Mouse (Mus musculus): ENCODE measurements around the gene Dnm3. TPM values are rescaled to one million over a fixed set of nuclear protein-coding genes. Genes with fewer than 3 reads are reported as not detected.
A peak's percentile ranks its signal among the peaks of the same experiment; 100 is the strongest.

The Dnm3 gene
- polyA plus RNA-seq, 1 experiment, result 45.3 TPM

DNA sequence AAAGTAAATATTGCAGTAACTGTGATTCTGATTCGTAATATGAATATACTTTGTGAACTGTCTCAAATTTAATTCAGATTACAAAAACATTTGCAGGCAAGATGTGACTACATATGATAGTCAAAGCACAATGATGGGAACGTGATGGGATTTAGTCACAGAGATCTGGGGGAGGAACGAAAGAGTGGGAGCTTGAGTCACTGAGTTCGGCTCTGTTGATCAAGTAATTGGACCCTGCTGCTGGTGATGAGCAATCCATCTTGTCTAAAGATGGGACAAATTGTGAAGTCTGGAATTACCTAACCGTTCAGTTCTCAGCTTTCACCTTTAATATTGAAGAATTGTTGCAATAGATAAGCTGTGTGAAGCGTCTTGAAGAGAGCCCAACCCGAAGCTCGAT is 505.6 kb downstream of the Dnm3 start:
- TF ChIP-seq POLR2A (IDR thresholded peaks at IDR 0.05; ENCODE audit: borderline replicate concordance, extremely low read depth, insufficient read depth, insufficient read length, poor library complexity, severe bottlenecking) (no peak), CTCF (IDR thresholded peaks at IDR 0.05; ENCODE audit: borderline replicate concordance, extremely low read depth, insufficient read depth, insufficient read length) (no peak)
- DNase-seq (ENCODE audit: low read depth), result no peak

DNA sequence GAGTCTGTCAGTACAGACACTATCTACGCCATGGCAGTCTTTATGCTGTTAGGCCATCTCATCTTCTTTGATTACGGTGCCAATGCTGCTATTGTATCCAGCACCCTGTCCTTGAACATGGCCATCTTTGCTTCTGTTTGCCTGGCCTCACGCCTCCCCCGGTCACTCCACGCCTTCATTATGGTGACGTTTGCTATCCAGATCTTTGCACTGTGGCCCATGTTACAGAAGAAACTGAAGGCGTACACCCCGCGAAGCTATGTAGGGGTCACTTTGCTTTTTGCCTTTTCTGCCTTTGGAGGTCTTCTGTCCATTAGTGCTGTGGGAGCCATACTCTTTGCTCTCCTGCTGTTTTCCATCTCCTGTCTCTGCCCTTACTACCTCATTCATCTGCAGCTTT is 507.0 kb downstream of the Dnm3 start:
- TF ChIP-seq POLR2A (IDR thresholded peaks at IDR 0.05; ENCODE audit: borderline replicate concordance, extremely low read depth, insufficient read depth, insufficient read length, poor library complexity, severe bottlenecking), result no peak
- no peak for TF ChIP-seq CTCF (IDR thresholded peaks at IDR 0.05; ENCODE audit: borderline replicate concordance, extremely low read depth, insufficient read depth, insufficient read length)
- DNase-seq (ENCODE audit: low read depth), result no peak

DNA sequence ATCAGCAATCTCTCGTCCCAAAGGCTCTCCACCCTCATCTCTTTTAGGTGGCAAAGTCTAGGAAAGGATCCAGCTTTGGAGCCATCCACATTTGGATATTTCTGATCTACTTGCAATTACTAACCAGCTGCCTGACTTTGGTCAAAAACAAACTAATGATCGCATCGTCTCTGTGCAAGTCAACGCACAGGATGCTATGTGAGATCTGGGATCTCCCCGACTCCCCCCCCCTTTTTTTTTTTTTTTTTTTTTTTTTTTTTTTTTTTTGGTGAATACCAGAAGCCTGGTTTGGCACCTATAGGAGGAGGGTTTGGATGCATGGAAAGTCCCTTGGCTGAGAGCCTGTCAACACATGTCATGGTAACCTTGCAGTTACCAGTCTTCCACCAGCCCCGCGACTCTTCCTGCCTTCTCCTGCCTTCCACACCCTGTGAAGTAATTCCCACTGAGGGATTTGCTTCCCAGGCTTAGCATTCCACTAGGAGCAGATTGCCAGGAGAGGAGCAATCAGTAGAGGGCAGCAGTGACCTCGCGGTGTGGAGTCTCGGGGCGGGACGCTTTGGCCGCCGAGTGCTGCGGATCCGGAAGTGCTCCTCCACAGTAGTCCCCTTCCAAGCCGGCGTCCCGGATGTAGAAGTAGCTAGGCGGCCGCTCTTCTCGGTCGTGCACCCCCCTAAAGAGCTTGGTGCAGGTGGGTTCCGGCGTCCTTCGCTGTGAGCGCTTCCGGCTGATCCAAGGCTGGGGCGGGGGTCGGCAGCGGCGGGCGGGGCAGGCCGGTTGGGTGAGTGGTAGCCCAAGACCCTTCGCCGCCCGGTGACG is 509.0 kb downstream of the Dnm3 start, which contains the start of gene Pigc:
TSS of gene Pigc (plus strand) at position 598 of the 819 bp plus-strand sequence.
- TF ChIP-seq CTCF (IDR thresholded peaks at IDR 0.05; ENCODE audit: borderline replicate concordance, extremely low read depth, insufficient read depth, insufficient read length) (peak; percentile 79), POLR2A (IDR thresholded peaks at IDR 0.05; ENCODE audit: borderline replicate concordance, extremely low read depth, insufficient read depth, insufficient read length, poor library complexity, severe bottlenecking) (peak; percentile 44; the same call in 1 of the 2 replicates)
- DNase-seq (ENCODE audit: low read depth), result peak; percentile 98

DNA sequence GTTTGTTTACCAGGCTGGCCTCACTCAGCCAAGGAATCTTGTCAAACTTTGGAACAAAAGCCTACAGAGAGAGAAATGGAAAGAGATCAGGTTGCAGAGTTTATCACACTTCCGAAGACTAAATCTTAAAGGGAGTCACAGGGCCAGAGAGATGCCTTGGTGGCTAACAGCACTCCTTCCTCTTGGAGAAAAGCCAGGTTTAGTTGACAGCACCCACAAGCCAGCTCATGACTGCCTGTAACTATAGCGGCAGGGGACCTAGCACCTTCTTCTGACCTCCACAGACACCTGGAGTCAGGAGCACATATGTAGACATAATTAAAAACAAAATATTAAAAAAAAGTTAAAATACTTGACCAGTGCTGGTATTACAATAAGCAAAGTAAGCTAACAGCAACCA is 509.9 kb downstream of the Dnm3 start:
- DNase-seq (ENCODE audit: low read depth), result no peak
- no peak for TF ChIP-seq POLR2A (IDR thresholded peaks at IDR 0.05; ENCODE audit: borderline replicate concordance, extremely low read depth, insufficient read depth, insufficient read length, poor library complexity, severe bottlenecking)
- TF ChIP-seq CTCF (IDR thresholded peaks at IDR 0.05; ENCODE audit: borderline replicate concordance, extremely low read depth, insufficient read depth, insufficient read length), result no peak

DNA sequence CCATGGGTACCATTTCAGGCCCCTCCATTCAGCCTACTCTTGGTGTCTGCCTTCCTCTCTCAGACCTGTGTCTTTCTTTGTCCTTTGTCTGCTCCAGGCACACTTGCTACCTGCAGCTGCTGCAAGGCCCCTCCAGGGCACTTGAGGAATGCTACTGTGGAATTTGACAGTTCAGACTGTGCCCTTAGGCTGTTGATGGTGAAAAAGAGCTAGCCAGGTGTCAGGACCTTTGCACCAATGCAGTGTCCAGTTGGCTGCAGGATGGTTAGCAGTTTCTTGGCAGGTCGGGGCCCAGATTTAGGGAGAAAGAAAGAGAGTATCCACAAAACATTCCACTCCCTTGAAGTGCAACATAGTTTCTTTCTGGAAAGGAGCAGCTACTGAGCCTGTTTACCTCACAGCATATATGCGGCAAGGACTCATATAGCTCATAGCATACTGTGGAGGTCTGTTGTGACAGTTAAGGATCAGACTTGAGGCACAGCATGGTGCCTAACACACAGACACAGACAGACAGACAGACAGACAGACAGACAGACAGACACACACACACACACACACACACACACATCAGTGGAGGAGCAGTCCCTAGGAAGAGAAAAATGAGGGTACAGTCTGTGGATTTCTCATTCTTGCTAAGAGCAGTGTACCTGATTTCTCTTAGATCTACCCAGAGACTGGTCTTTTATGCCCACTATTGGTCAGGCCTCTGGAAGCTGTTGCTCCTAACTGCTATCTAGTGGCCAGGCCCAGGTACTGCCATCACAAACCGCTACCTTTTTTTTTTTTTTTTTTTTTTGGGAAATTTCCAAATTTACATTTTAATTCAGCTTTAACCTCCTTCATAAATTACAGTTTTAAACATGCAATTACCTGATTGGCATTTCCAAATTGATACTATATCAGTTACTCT is 515.1 kb downstream of the Dnm3 start:
- peak; percentile 72 for DNase-seq (ENCODE audit: low read depth)
- TF ChIP-seq CTCF (IDR thresholded peaks at IDR 0.05; ENCODE audit: borderline replicate concordance, extremely low read depth, insufficient read depth, insufficient read length) (peak; percentile 63; the same call in 1 of the 2 replicates), POLR2A (IDR thresholded peaks at IDR 0.05; ENCODE audit: borderline replicate concordance, extremely low read depth, insufficient read depth, insufficient read length, poor library complexity, severe bottlenecking) (no peak)

DNA sequence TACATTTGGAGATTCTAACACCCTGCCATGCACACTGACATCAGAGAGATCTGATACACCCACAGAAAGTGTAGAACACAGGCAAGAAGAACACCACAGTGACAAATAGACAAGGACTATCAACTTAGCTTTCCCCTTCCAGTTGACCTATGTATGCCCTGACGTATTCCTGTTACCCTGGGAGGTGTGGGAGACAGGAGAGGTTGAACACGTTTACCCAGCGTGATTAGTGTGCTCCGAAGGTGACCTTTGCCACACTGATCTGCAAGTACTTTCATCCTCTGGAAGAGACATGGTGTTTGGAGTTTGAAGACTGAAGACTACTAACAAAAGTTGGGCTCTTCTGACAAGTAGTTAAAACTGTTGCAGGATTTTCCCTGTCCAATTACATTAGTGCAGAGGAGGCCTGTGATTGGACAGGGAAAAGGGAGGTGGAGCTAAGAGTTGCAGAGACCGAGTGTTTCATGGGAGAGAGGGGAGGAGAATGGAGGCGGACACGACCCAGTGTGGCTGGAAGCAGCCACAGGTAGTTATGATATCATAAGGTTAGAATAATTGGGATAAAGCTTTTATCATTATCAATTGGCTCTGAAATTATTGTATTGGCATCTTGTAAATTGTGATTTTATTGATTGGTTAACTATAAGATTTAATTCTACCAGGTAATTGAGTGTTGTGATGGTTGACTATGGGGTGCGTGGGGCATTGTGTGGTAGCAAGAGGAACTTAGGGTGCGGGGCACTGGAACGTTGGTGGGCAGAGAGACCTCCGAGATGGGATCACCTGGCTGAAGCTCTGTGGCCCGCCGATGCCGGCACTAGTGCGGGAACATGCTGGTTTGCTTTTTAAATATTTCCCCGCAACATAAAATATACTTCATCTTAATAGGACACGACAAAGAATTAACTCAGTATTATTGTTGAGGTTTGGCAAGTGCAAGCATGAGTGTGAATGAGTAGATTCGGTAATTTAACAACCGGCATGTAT is 519.6 kb downstream of the Dnm3 start:
- no peak for TF ChIP-seq CTCF (IDR thresholded peaks at IDR 0.05; ENCODE audit: borderline replicate concordance, extremely low read depth, insufficient read depth, insufficient read length)
- no peak for TF ChIP-seq POLR2A (IDR thresholded peaks at IDR 0.05; ENCODE audit: borderline replicate concordance, extremely low read depth, insufficient read depth, insufficient read length, poor library complexity, severe bottlenecking)
- DNase-seq (ENCODE audit: low read depth), result no peak

DNA sequence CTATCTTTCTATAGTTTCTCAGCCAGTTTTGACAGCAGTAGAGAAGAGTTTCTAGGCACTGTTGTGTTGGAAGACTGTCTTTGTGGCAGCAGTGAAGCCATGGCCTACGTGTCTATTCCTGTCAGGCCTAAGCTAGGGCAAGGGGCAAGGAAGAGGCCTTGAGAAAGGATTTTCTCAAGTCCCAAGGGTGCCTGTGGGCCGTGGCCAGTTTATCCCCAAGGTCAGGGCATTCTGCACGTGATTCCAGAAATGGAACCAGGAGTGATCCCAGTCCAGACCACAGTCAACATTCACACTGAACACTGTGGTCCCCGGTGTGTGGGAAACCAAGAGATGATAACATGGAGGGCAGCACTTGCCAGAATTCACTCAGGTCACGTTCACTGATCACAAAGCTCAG is 522.0 kb downstream of the Dnm3 start:
- DNase-seq (ENCODE audit: low read depth), result no peak
- no peak for TF ChIP-seq CTCF (IDR thresholded peaks at IDR 0.05; ENCODE audit: borderline replicate concordance, extremely low read depth, insufficient read depth, insufficient read length)
- TF ChIP-seq POLR2A (IDR thresholded peaks at IDR 0.05; ENCODE audit: borderline replicate concordance, extremely low read depth, insufficient read depth, insufficient read length, poor library complexity, severe bottlenecking), result no peak

DNA sequence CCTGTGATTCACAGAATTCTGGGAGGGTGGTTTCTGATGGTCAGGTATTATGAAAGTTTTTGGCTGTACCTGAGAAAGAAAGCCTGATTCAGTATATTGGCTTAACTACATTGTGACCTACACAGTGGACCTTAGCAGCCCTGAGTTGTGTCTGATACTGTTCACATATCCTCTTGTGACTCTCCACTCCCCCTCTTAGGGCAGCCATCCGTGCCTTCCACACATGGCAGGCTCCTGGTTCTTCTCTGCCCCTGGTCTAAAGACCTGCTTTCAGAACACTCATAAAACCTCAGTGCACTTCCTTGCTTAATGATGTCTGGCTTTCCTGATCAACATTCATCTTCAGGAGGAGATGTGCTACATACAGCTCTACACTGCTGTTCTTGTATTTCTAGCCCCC is 525.2 kb downstream of the Dnm3 start:
- TF ChIP-seq POLR2A (IDR thresholded peaks at IDR 0.05; ENCODE audit: borderline replicate concordance, extremely low read depth, insufficient read depth, insufficient read length, poor library complexity, severe bottlenecking), result no peak
- no peak for TF ChIP-seq CTCF (IDR thresholded peaks at IDR 0.05; ENCODE audit: borderline replicate concordance, extremely low read depth, insufficient read depth, insufficient read length)

DNA sequence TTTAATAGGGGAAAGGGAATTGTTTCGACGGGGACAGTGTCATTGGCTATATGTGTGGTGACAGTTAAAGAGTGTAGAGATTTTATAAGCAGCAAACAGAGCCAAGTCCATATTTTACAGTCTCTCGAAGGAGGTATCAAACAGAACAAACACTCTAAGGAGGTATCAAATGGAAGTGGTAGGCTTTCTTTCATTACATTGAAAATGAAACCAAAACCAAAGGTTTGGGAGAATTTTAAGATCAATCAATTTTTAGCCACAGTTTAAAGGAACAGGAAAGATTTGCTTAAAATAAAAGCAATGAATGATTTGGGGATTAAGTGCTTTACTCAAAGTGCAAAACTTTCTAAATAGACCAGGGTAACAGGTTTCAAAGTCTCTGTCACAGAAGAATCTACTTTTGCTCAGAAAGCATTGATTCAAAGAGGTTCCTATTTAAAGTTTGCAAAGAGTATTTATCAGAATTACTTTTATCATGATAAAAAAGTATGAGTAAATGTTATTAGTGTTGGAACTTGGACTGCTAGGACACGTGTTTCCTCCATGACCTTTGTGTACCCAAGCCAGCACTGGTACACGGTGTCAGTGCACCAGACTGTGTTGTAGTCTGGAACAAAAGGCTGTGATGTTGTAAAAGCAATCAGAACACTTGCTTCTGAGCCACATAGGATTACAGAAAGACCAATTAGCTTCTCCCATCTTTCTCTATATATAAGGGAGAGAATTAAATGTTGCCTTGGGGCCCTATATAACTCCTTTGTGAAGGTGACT is 526.6 kb downstream of the Dnm3 start:
- no peak for DNase-seq (ENCODE audit: low read depth)

More for the DNA sequence above, 525.2 kb downstream of the Dnm3 start:
- DNase-seq (ENCODE audit: low read depth), result no peak

DNA sequence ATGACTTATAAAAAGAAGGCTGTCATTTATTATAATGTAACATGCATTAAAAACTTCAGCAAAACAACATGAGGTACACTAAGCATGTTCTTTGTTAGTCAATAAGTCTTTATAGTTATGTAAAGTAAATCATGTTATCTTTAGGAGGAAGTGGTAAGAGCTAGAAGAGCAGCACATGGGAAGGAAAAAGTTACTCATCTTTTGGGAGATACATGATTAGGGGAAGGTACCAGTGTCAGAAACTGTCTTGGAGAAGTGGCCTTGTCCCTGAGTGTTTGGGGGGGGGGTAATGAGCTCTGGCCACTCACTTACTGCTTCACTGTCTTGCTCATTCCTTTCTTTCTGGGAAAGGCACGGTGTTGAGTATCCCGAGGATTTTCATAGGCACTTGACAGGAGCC is 535.8 kb downstream of the Dnm3 start:
- no peak for TF ChIP-seq POLR2A (IDR thresholded peaks at IDR 0.05; ENCODE audit: borderline replicate concordance, extremely low read depth, insufficient read depth, insufficient read length, poor library complexity, severe bottlenecking)
- no peak for TF ChIP-seq CTCF (IDR thresholded peaks at IDR 0.05; ENCODE audit: borderline replicate concordance, extremely low read depth, insufficient read depth, insufficient read length)
- no peak for DNase-seq (ENCODE audit: low read depth)

More for the DNA sequence above, 526.6 kb downstream of the Dnm3 start:
- TF ChIP-seq POLR2A (IDR thresholded peaks at IDR 0.05; ENCODE audit: borderline replicate concordance, extremely low read depth, insufficient read depth, insufficient read length, poor library complexity, severe bottlenecking), result no peak
- TF ChIP-seq CTCF (IDR thresholded peaks at IDR 0.05; ENCODE audit: borderline replicate concordance, extremely low read depth, insufficient read depth, insufficient read length), result no peak

Other genes starting within 250 kb of the Dnm3 start
- 16.7 and 18.0 TPM in 2 replicates for gene Mettl13, start 70.5 kb upstream of the Dnm3 start, polyA plus RNA-seq (2012; rRNA removed)
- 36.0 and 39.4 TPM in 2 replicates for gene Vamp4, start 92.5 kb upstream of the Dnm3 start, polyA plus RNA-seq (2012; rRNA removed)
- gene Myoc, start 161.1 kb upstream of the Dnm3 start, polyA plus RNA-seq (2012; rRNA removed), result 0.04 and 0.11 TPM in 2 replicates
- 0.19 TPM in 1 of 2 replicates, not detected in the other for gene Myocos, start 180.2 kb upstream of the Dnm3 start, polyA plus RNA-seq (2012; rRNA removed)